Mouse (Mus musculus): ENCODE results near the gene Ppm1n.
"Not testable (repeated sequence)": the region's sequence is repeated elsewhere in the genome, so short reads cannot be mapped to it uniquely, and the experiment has no call there.

DNA sequence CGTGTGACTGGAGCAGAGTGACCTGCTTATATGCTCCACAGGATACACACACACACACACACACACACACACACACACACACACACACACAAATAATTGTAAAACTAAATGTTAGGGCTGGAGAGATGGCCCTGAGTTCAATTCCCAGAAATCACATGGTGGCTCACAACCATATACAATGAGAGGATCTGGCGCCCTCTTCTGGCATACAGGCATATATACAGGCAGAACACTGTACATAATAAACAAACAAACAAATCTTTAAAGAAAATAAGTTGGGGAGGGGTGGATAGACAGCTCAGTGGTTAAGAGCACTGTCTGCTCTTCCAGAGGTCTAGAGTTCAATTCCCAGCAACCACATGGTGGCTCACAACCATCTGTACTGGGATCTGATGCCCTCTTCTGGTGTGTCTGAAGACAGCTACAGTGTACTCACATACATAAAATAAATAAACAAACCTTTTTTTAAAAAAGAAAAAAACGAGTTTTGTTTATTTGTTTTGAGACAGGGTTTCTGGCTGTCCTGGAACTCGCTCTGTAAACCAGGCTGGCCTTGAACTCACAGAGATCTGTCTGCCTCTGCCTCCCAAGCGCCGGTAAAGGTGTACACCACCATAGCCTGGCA, 1.9 kb upstream of the Ppm1n start:
- not testable (repeated sequence) for TF ChIP-seq CTCF (IDR thresholded peaks at IDR 0.05; ENCODE audit: low read depth, low read length); EP300 (IDR thresholded peaks at IDR 0.05; ENCODE audit: insufficient read depth, low read depth, low read length)
